Mouse (Mus musculus): ENCODE measurements at regions not wholly inside any gene's neighbourhood (a gene's known extent, or its start where the extent isn't known, plus 50 kb on each side); places are given as distances from the start of the nearest gene placed in this dataset.

DNA sequence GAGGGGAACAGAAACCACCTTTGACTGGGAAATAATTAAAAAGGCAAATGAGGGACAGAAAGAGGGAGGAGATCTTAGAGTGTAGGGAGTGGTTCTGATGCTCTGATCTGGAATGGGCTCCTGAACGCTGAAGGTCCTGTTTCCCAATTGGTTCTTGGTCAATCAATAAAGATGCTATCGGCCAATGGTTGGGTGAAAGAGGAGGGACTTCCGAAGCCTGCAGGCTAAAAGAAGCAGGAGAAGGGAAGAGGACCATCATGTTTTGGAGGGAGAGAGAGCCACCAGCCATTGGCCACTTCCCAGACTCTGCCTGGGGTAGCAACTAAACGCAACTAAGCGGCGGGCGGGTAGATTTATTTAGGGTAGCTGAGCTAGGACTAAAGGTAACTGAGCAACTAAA, 53.4 kb upstream of the Mb21d2 start:
- ATAC-seq (ENCODE audit: insufficient read depth, low FRiP score): no peak
- Histone ChIP-seq H3K4me2 (ENCODE audit: low read depth, low read length) (no peak overlapping the region), H3K36me3 (ENCODE audit: control insufficient read depth, insufficient read depth, low read length) (no peaks in the 10 kb centered on the region), H3K27ac (ENCODE audit: low read length) (no peak overlapping the region), H3K4me3 (replicated peaks; ENCODE audit: low read length) (no peak overlapping the region), H3K27me3 (ENCODE audit: control insufficient read depth, insufficient read depth, low read length) (no peaks in the 10 kb centered on the region), H3K9ac (ENCODE audit: low read length) (no peak overlapping the region), H3K4me1 (ENCODE audit: control insufficient read depth, insufficient read depth, low read length) (no peaks in the 10 kb centered on the region), H3K9me3 (replicated peaks; ENCODE audit: control insufficient read depth, low read length) (peaks cover 5% of the 10 kb centered on the region; the same call in 1 of the 2 replicates)
- 83% methylated on average over 7 of the region's 7 CpGs for WGBS
